Mouse (Mus musculus) v-Abl transformed pro-B cells (cell line): ENCODE data around the gene Vps4b.

Source experiments
- in situ Hi-C, 2 experiments: fragments of 400-800 bp; cut with MboI; formaldehyde crosslinking; loops; one replicate each; pipeline ENCODE4 v1.15.1; 2025; ENCODE audit not compliant: unreplicated experiment in 2 of 2

The Vps4b gene

DNA sequence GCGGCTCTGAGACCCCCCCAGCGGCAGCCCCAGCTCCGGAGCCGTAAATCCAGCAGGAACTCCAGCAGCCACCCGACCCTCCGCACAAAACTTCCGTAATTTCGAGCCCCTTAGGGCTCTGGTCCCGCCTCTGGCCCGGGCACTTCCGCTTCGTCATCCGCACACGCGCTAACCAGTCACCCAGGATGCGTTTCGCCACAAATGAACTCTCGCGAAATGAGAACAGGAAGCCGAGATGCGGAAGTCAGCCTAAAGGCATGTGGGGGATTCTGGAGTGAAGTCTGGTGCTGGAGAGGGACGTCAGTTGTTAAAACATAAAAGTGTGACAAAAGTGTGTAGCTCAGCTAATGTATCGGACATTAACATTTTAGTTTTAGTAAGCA lies at the start of gene Vps4b:
Gene Vps4b (minus strand): TSS at position 187 of the 383 bp plus-strand sequence.
- in situ Hi-C loops: loop anchor here in 1 of 2 experiments (25.0 kb wide), 1 partner anchor 1059 kb away; no protein-coding TSS in a partner anchor

DNA sequence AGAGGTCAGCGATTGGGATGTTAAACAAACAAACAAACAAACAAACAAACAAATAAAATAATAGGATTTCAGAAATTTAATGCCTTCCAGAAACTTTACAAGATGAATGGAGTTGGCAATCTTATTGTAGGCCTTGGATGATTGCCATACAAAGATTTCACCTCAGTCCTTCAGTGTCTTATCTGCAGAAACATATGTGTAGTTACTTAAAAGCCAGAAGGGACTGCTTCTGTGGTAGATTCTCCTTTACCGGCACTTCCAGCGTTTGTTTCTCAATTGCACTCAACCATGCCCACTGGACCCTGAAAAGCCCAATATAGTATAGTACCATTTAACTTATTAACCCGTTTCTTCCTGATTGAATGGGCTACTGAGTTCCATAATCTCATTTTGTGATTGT lies 32.3 kb upstream of the Vps4b start:
- in situ Hi-C loops: no loop called here

DNA sequence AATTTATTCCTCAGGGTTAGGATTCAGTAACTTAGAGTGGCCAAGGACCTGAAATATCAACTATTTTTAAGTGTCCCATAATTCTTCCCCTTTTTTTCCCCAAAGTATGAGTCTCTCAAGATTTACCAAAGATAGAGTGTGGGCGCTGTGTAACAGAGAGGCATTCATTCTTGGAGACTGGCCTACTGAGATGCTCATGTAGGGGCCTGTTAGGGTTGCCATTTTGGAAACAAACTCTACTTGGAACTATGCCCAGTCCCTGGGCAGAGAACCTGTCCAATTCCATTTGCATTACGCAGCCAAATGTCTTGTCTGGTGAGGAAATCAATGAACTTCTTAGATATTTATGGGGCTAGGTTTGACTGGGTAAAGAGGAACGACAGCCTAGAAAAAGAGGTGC lies 25.8 kb upstream of the Vps4b start:
- in situ Hi-C loops: loop anchor here in 1 of 2 experiments (25.0 kb wide), 1 partner anchor 935 kb away; no protein-coding TSS in a partner anchor

DNA sequence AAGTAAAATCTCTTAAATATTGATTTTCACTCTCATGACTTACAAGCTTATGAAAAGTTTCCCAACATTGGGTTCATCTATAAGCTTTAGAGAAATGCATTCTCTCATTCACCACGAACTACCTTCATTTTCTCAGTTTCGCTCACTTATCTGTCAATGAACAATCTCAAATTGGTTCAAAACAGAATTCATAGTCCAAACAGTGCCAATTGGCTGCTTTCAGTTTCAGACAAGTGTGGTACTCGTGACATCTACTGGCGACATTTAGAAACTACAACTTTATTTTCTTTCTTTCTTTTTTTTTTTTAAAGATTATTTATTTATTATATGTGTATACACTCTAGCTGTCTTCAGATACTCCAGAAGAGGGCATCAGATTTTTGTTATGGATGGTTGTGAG lies 21.8 kb upstream of the Vps4b start:
- in situ Hi-C loops: loop anchor here (5.0 to 25.0 kb wide), 5 partner anchors 74 to 931 kb away; no protein-coding TSS in a partner anchor

DNA sequence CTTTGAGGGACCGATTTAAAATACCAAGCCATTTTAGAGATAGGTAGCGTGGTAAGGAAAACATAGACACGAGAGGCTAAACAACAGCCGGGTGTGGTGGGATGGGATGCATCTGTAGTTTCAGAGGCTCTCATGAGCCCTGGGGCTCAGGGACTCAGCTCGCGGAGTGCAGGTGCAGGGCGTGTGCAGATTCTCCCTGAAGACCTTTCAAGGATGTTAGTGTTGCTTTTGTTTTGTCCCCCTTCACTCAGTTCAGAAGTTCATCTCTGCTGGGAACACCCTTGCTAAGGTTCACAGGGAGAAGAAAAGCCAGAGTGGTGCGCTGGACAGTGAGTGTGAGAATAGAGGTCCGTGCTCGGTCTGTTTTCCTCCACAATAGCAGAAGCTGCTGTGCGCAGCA lies 20.2 kb upstream of the Vps4b start:
- in situ Hi-C loops: loop anchor here (5.0 to 25.0 kb wide), 5 partner anchors 72 to 929 kb away; no protein-coding TSS in a partner anchor

DNA sequence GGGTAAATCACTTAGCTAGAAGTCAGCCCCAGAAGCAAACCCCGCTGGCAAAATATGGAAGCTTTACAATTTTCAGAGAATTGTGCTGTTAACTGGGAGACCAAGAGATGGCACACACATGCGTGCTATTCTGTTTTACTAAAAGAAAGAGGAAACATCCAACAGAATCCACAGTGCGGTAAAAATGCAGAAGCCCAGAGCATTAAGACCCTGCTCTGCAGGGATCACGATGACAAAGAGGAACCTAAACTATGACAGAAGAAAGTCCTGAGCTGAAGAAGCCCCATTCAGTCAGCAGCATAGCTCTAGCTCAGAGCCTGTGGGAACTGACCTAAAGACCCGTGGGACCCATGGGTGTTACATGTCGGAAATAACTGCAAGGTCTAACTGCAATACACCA lies 18.7 kb upstream of the Vps4b start:
- in situ Hi-C loops: loop anchor here (5.0 to 25.0 kb wide), 5 partner anchors 70 to 928 kb away; no protein-coding TSS in a partner anchor

DNA sequence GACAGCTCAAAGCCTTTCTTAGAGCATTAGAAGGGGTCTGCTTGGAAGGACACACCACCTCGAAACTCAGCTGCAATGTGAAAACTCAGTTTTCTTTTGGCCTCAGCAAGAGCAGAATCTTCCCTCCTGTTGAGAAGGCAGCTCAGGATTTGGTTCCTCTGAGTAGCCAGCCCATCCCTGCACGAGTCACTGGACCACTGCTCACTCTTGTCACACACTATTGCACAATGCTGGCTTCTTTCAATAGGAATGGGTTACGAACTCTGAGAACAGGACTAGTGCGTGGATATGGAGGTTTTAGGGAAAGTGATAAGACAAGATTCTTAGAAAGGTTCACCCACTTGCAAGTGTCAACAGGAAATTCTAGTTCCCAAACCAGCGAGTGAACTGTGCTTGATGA lies 18.3 kb upstream of the Vps4b start:
- in situ Hi-C loops: loop anchor here (5.0 to 25.0 kb wide), 5 partner anchors 70 to 928 kb away; no protein-coding TSS in a partner anchor

DNA sequence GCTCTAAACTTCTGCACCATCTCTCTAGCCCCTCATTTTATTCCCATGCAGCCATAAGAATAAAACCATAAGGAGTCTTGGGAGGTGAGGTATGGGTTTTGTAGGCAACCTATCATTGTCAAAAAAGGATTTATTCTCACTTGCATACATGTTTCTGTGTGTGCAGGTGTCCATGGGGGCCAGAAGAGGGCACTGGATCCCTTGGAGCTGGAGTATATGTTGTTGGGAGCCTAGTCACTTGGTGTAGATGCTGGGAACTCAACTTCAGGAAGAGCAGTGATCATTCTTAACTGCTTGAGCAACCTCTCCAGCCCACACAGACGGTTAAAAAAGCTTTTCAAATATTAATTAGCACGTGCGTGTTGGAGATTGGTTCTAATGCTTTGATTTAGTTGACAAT lies 3.4 kb upstream of the Vps4b start:
- in situ Hi-C loops: loop anchor here in 1 of 2 experiments (25.0 kb wide), 2 partner anchors 913 to 1063 kb away; no protein-coding TSS in a partner anchor

DNA sequence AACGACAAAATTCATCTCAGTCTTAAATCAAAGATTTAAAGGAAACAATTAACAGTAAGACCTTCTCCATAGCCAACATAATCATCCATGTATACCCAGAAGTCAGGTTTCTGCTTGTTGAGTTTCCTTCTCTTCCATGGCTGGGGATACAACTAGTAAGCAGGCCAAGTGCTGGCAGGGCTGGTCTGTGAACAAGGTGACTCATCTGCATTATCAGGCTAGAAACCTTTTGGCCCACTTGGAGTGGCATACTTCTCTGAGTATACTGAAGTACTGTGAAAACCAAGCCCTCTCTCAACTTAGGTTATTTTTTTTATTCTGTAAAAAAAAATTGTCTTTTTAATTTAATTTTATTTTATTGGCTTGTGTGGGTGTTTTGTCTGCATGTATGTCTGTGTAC lies 2.9 kb upstream of the Vps4b start:
- in situ Hi-C loops: loop anchor here in 1 of 2 experiments (25.0 kb wide), 1 partner anchor 1062 kb away; no protein-coding TSS in a partner anchor

DNA sequence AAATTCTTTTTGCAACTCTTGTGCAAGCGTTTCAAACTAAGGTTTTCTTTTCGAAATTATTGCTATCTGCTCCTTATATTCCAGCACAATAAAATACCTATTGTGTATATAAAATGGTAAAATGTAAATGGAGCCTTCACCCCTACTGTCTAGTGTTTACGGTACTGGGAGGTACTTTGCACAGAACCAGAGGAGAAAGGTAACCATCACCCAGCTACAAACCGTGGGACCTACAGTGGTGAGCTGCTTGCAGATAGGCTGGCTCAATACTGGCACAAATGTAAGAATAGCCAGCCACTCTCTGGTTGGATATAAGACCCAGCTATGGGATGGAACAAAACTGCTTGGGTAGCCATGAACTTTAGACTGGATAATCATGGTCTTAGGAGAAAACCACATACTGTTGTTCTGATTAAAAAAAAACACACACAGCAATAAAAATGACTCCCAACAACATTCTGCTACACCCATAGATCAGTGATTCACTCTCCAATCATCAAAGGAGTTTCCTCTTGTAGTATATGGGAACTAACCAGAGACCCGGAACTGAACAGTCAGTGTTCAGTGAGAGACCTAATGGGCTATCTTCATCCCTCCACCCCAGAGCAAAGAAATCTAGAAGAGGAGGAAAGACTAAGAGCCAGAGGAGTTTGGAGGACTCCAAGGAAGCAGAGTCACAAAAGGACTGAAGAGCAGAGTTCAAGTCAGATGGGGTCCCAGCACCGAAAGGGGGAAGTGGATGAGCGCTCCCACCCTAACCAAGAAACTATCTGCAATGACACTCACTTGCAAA lies 655 bp upstream of the Vps4b start:
- in situ Hi-C loops: loop anchor here in 1 of 2 experiments (25.0 kb wide), 1 partner anchor 1060 kb away; no protein-coding TSS in a partner anchor

DNA sequence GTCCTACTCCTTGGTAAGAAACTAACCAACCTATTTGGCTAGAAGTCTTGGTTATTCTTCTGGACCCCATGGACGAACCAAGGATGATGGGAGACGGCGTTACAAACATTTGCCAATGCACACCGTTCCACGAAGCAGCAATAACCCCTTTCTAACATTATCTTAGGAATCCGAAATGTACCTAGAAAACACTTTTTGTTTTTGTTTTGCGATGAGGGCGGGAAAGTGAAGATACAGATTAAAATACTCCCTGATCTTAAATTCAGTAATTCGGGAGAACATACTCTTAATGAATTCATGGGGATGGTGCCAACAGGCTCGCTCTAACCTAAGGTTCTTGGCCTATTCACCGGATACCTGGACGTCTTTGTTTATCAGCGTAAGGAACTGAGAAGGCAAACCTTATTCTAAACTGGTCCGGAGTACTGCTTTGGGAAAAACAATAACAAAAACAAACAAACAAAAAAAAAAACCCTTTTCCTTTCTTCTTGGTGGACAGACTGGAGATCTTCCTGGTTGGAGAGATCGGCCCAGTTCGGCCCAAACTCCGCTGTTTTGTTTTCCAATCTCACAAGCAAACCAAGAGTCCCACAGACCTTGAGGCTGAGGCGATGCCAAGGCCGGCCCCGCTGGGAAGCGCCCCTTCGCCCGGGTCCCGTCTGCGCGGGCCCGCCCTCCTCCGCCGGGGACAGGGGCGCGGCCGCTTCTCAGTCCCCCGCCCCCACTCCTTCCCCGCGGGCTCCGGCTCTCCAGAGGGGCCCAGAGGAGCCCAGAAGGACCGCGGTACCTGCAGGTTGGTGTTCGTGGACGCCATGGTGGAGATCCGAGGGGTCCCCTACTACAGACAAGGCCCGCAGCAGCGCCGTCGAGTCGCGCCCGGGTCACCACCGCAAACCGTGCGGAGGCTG lies 640 bp downstream of the Vps4b start:
- in situ Hi-C loops: loop anchor here in 1 of 2 experiments (25.0 kb wide), 1 partner anchor 1059 kb away; no protein-coding TSS in a partner anchor

DNA sequence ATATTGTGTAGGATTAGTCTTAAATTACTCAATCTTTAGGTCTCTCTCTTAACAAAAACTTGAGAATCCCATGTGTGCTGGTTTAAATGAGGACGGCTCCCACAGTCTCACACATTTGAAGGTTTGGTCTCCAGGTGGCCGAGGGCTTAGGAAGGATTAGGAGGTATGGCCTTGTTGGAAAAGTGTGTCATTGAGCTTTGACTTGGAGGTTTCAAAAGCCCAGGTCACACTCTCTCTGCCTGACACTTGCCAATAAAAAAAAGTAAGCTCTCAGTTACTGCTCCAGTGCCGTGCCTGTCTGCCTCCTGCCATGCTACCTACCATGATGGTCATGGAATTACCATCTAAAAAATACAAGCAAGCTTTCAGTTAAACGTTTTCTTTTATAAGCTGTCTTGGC lies 21.6 kb downstream of the Vps4b start:
- in situ Hi-C loops: loop anchor here in 1 of 2 experiments (25.0 kb wide), 1 partner anchor 1038 kb away; no protein-coding TSS in a partner anchor

DNA sequence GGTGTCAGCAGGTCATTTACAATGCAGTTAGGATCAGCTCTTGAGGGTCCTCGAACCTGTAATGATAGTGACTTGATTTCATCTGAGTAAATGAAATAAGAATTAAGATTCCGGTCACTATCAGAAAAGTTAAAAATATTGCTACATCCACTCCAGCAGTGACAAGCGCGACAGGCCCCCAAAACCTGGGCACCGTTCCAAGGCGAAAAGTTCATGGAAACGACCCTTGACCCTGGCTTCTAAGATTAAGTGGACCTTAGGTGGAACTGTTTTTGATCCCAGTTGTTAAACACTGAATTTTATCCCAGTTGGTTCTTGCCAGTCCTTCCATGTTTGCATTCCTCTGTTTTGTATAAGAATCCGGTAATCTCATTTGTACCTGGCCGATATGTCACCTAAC lies 22.4 kb downstream of the Vps4b start:
- in situ Hi-C loops: no loop called here

DNA sequence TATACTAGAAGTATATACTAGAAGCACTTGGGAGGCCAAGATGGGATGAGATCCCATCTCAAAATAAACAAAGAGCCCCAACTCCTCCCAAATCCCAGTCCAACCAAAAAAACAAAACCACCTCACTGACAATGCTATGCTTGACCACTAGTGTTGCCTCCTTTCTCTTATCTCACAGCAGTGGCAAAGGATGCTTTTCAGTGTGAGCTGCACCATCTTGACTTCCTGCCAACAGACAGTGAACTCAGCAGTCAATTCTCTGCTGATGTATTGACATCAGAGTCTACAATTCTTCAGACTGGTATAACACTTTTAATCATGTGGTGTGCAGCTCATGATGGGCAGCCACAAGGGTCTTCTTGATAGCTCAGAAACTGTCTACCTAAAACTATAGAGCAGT lies 27.8 kb downstream of the Vps4b start:
- in situ Hi-C loops: no loop called here

DNA sequence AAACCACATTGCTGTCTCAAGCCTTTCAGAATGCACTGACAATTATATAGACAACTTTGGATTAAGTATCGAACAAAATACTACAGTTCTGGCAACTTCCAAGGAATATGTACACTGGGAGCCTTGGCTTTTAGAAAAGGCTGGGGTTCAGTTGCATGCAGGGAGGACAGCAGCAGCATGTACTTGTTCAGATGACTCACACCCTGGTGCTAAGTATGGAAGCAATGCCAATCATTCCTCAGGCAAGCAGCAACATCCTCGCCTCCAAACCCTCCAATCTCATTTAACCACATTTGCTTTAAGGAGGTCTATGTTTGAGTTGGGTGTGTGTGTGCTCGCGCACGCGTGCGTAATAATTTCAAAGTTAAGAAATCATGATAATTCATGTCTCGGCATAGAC lies 30.8 kb downstream of the Vps4b start:
- in situ Hi-C loops: no loop called here

DNA sequence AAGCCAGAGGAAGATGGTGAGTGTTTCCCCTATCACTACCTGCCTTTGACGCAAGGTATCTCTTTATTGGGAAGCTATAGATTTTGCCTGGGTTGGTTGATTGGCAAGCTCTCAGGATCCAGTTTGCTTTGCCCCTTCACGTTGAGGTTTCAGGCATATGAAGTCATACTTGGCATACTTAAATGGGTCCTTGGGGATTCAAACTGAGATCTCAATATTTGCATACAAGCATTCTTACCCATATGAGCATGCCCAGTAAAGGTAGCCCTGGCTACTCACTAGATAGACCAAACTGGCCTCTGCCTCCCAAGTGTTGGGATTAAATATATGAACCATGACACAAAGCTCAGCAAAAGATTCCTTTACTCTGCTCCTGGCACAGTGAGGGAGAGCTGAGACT lies 31.7 kb downstream of the Vps4b start:
- in situ Hi-C loops: no loop called here

DNA sequence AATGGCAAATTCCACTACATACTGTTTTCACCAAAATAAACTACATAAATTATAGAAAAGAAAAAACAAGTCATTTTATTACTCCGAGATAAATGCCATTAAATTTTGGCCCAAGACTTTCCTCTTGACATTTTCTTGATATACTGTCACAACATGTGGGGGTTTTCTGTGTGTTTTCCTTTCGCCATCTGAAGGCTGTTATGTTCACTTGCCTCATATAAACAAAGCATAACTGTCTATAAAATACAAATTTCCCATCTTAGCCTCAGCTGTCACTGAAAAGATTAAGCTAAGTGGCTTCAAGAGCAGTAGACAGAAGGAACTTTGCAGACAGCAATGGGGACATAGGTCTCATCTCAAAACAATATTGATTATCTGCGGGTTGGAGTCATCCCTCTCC lies 32.2 kb downstream of the Vps4b start:
- in situ Hi-C loops: no loop called here

DNA sequence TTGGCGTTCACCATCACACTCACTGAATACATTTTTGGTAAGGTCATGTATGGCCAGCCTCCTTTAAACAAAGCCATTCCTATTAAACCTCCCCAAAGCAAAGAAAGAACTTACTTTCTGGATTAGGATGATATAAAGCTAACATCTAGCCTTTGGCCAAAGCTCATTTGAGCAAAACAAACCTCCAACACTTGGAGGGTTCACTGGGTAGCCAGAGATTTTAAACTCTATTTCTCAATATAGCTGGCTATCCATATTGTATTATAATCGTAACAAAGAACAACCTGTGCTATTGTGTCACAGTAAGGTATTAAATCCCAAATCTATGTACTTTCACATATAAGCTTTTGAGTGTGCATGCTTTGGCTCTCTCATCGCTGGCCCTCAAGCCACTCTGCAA lies 35.8 kb downstream of the Vps4b start:
- in situ Hi-C loops: no loop called here

DNA sequence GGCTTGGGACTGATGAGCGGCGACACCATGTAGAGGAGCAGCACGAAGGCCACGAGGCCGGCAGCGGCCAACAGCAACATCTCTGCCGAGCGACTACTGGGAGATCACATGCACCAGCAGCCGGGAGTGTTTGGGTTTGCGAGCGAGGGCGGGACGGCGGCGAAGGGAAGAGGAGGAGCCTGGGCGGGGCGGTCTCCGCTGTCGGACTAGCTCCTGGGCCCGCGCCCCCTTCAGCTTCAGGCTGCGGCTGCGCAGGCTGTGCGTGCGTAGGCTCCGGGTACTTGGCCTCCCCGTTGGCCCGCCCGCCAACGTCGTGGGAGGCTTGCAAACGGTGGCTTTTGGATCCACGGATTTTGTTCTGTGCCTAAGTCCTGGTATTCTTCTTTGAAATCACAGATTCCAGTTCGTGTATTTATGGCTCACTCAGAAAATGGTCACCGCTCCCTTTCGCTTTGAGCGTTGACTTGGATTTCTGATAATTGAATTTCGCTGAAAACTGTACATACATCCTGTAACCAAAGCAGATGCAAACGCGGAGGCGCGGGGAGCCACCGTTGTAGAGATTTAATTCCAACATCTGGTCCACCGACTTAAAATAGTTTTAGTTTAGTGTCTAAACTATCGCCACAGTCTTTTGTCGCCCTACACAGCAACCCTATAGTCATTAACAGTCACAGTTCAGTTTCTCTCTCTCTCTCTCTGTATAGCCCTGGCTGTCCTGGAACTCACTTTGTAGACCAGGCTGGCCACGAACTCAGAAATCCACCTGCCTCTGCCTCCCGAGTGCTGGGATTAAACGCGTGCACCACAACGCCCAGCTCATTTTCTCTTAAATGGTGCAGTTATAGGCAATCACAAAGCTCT lies 36.7 kb downstream of the Vps4b start, which contains the start of gene Kdsr:
Gene Kdsr (minus strand): TSS at position 156 of the 864 bp plus-strand sequence.
- in situ Hi-C loops: no loop called here
